Mouse (Mus musculus) small intestine, adult 2 months (tissue): Measurements from ENCODE around the gene Gm49383.

Source experiments
- CTCF ChIP-seq: fragments of 200-500 bp; IDR thresholded peaks from 2 replicates; pipeline ENCODE4 v1.5.1; 2012; ENCODE audit warnings: low read depth, mild to moderate bottlenecking, control low read depth, inconsistent platforms, low read length, moderate library complexity, mixed read lengths; ENCODE audit not compliant: insufficient replicate concordance, insufficient read length; ENCODE audit errors: extremely low read depth
- POLR2A ChIP-seq: fragments of 200-500 bp; IDR thresholded peaks from 2 replicates; pipeline ENCODE4 v1.6.1; 2012; ENCODE audit warnings: low read depth, mild to moderate bottlenecking, control low read depth, inconsistent platforms, low read length, moderate library complexity

DNA sequence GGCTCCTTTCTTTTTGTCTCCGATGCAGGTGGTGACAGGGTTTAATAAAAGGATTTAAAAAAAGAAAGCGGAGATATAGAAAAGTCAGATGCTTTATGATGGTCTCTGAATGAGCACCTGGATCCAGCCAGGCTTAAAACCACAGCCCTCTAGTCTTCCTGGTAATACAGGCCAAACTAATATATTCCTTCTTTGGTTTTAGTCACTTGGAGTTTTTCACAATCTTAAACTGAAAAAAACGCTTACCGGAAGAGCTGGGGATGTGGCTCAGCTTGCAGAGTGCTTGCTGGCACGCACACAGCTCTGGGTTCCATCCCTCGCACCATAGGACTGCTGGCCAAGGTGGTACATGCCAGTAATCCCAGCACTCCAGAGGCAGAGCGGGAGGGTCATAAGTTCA lies 19.7 kb upstream of the Gm49383 start:
- TF ChIP-seq CTCF (no peak), POLR2A (no peak)
